Mouse (Mus musculus) cerebellum, postnatal 4 days (tissue): Measurements from ENCODE around the gene Sorcs3.

Experiments
- DNase-seq, 2 experiments: peaks; one replicate each; pipeline ENCODE4 v3.0.0; 2022; ENCODE audit warnings: low spot score in 2 of 2, mixed read lengths in 1 of 2

Sorcs3 gene

GRCm38 (mm10) chr19:48205929-48206814 is at the start of gene Sorcs3:
TSS of gene Sorcs3 (plus strand) at chr19:48206025.
- DNase-seq, result peak in 1 of 2 experiments; percentile 44

GRCm38 (mm10) chr19:48165341-48165740 is 40.5 kb upstream of the Sorcs3 start:
- DNase-seq, result no peak

GRCm38 (mm10) chr19:48167110-48167509 is 38.7 kb upstream of the Sorcs3 start:
- no peak for DNase-seq

GRCm38 (mm10) chr19:48168284-48168683 is 37.5 kb upstream of the Sorcs3 start:
- no peak for DNase-seq

- DNase-seq, result no peak
Observed at GRCm38 (mm10) chr19:48174717-48175116, 31.1 kb upstream of the Sorcs3 start.

GRCm38 (mm10) chr19:48203928-48204470 is 1.8 kb upstream of the Sorcs3 start:
- DNase-seq, result peak; percentile 58 to 84

- no peak for DNase-seq
Observed at GRCm38 (mm10) chr19:48204476-48204875, 1.3 kb upstream of the Sorcs3 start.

- DNase-seq, result peak in 1 of 2 experiments; percentile 31
Observed at GRCm38 (mm10) chr19:48204892-48205761, 698 bp upstream of the Sorcs3 start.

GRCm38 (mm10) chr19:48206861-48207730 is 1.3 kb downstream of the Sorcs3 start:
- DNase-seq, result no peak

GRCm38 (mm10) chr19:48207731-48208370 is 2.0 kb downstream of the Sorcs3 start:
- DNase-seq, result no peak

GRCm38 (mm10) chr19:48215379-48215778 is 9.6 kb downstream of the Sorcs3 start:
- DNase-seq, result no peak

- no peak for DNase-seq
Observed at GRCm38 (mm10) chr19:48237786-48238372, 32.1 kb downstream of the Sorcs3 start.

GRCm38 (mm10) chr19:48238391-48238790 is 32.6 kb downstream of the Sorcs3 start:
- DNase-seq, result no peak

- DNase-seq, result no peak
Observed at GRCm38 (mm10) chr19:48240960-48241359, 35.1 kb downstream of the Sorcs3 start.

GRCm38 (mm10) chr19:48244036-48244435 is 38.2 kb downstream of the Sorcs3 start:
- no peak for DNase-seq

- DNase-seq, result no peak
Observed at GRCm38 (mm10) chr19:48259223-48259622, 53.4 kb downstream of the Sorcs3 start.

GRCm38 (mm10) chr19:48260671-48261070 is 54.8 kb downstream of the Sorcs3 start:
- peak in 1 of 2 experiments; percentile 32 for DNase-seq

GRCm38 (mm10) chr19:48263750-48264149 is 57.9 kb downstream of the Sorcs3 start:
- no peak for DNase-seq

- no peak for DNase-seq
Observed at GRCm38 (mm10) chr19:48280273-48280672, 74.4 kb downstream of the Sorcs3 start.

GRCm38 (mm10) chr19:48282250-48282649 is 76.4 kb downstream of the Sorcs3 start:
- no peak for DNase-seq
